Mouse (Mus musculus): ENCODE results near the gene Trnau1ap. TPM values are rescaled to one million over a fixed set of nuclear protein-coding genes. Genes with fewer than 3 reads are reported as not detected.
"Not testable (repeated sequence)": the region's sequence is repeated elsewhere in the genome, so short reads cannot be mapped to it uniquely, and the experiment has no call there.

Gene Trnau1ap
- polyA plus RNA-seq, 1 experiment, result 19.1 TPM

GRCm38 (mm10) chr4:132291624-132292335 is 37.6 kb downstream of the Trnau1ap start:
- Histone ChIP-seq H3K27me3 (ENCODE audit: control insufficient read depth, insufficient read depth, low read length) (no peaks in the 10 kb centered on the region), H3K4me3 (replicated peaks; ENCODE audit: insufficient read depth, low read depth, low read length) (no peak overlapping the region), H3K4me1 (ENCODE audit: control insufficient read depth, insufficient read depth, low read length) (no peaks in the 10 kb centered on the region), H3K27ac (ENCODE audit: insufficient read depth, low read length) (no peak overlapping the region)
- TF ChIP-seq POLR2A (IDR thresholded peaks at IDR 0.05; ENCODE audit: borderline replicate concordance, insufficient read depth, low read length) (no peak), CTCF (IDR thresholded peaks at IDR 0.05; ENCODE audit: borderline replicate concordance, insufficient read depth, low read depth, low read length) (no peak)
- WGBS, result 83% methylated on average over 12 of the region's 12 CpGs
- DNase-seq, result no peak

GRCm38 (mm10) chr4:132291056-132291455 is 38.3 kb downstream of the Trnau1ap start:
- no peaks in the 10 kb centered on the region for H3K4me1 ChIP-seq (ENCODE audit: control insufficient read depth, insufficient read depth, low read length)
- DNase-seq, result no peak
- no peak overlapping the region for H3K27ac ChIP-seq (ENCODE audit: insufficient read depth, low read length)
- no peaks in the 10 kb centered on the region for H3K27me3 ChIP-seq (ENCODE audit: control insufficient read depth, insufficient read depth, low read length)
- no peak overlapping the region for H3K4me3 ChIP-seq (replicated peaks; ENCODE audit: insufficient read depth, low read depth, low read length)
- WGBS, result 94% methylated on average over 4 of the region's 4 CpGs
- no peak for TF ChIP-seq POLR2A (IDR thresholded peaks at IDR 0.05; ENCODE audit: borderline replicate concordance, insufficient read depth, low read length)
- TF ChIP-seq CTCF (IDR thresholded peaks at IDR 0.05; ENCODE audit: borderline replicate concordance, insufficient read depth, low read depth, low read length), result no peak

GRCm38 (mm10) chr4:132288840-132289239 is 40.5 kb downstream of the Trnau1ap start:
- DNase-seq; H3K4me1 ChIP-seq (ENCODE audit: control insufficient read depth, insufficient read depth, low read length); H3K27ac ChIP-seq (ENCODE audit: insufficient read depth, low read length); H3K27me3 ChIP-seq (ENCODE audit: control insufficient read depth, insufficient read depth, low read length); H3K4me3 ChIP-seq (replicated peaks; ENCODE audit: insufficient read depth, low read depth, low read length): not testable (repeated sequence)
- 50% methylated on average over 5 of the region's 5 CpGs for WGBS

GRCm38 (mm10) chr4:132275949-132276348 is 53.4 kb downstream of the Trnau1ap start:
- H3K4me3 ChIP-seq (replicated peaks; ENCODE audit: insufficient read depth, low read depth, low read length), result no peak overlapping the region
- 83% methylated on average over 3 of the region's 3 CpGs for WGBS
- TF ChIP-seq POLR2A (IDR thresholded peaks at IDR 0.05; ENCODE audit: borderline replicate concordance, insufficient read depth, low read length) (no peak), CTCF (IDR thresholded peaks at IDR 0.05; ENCODE audit: borderline replicate concordance, insufficient read depth, low read depth, low read length) (no peak)

GRCm38 (mm10) chr4:132274156-132274862 is 55.0 kb downstream of the Trnau1ap start, which contains the start of gene Taf12:
Gene Taf12 (plus strand): TSS chr4:132274375.
- Histone ChIP-seq H3K27ac (ENCODE audit: insufficient read depth, low read length) (peak within 1 kb of the TSS; percentile 81), H3K4me1 (ENCODE audit: control insufficient read depth, insufficient read depth, low read length) (no peaks in the 10 kb centered on the region), H3K27me3 (ENCODE audit: control insufficient read depth, insufficient read depth, low read length) (no peaks in the 10 kb centered on the region), H3K4me3 (replicated peaks; ENCODE audit: insufficient read depth, low read depth, low read length) (peak within 1 kb of the TSS; percentile 95)
- WGBS, result 1% methylated on average over 48 of the region's 48 CpGs
- peak; percentile 92 to 93 for DNase-seq
- TF ChIP-seq CTCF (IDR thresholded peaks at IDR 0.05; ENCODE audit: borderline replicate concordance, insufficient read depth, low read depth, low read length), result no peak
- TF ChIP-seq POLR2A (IDR thresholded peaks at IDR 0.05; ENCODE audit: borderline replicate concordance, insufficient read depth, low read length), result peak; percentile 98

More at GRCm38 (mm10) chr4:132275949-132276348, 53.4 kb downstream of the Trnau1ap start:
- Histone ChIP-seq H3K27me3 (ENCODE audit: control insufficient read depth, insufficient read depth, low read length) (no peaks in the 10 kb centered on the region), H3K4me1 (ENCODE audit: control insufficient read depth, insufficient read depth, low read length) (no peaks in the 10 kb centered on the region), H3K27ac (ENCODE audit: insufficient read depth, low read length) (no peak overlapping the region)
- DNase-seq, result no peak

- Histone ChIP-seq H3K4me3 (replicated peaks; ENCODE audit: insufficient read depth, low read depth, low read length) (no peak overlapping the region), H3K27ac (ENCODE audit: insufficient read depth, low read length) (no peak overlapping the region), H3K4me1 (ENCODE audit: control insufficient read depth, insufficient read depth, low read length) (no peaks in the 10 kb centered on the region), H3K27me3 (ENCODE audit: control insufficient read depth, insufficient read depth, low read length) (no peaks in the 10 kb centered on the region)
- 43% methylated on average over 2 of the region's 2 CpGs for WGBS
- no peak for TF ChIP-seq POLR2A (IDR thresholded peaks at IDR 0.05; ENCODE audit: borderline replicate concordance, insufficient read depth, low read length)
- no peak for TF ChIP-seq CTCF (IDR thresholded peaks at IDR 0.05; ENCODE audit: borderline replicate concordance, insufficient read depth, low read depth, low read length)
- DNase-seq, result no peak
Measured at GRCm38 (mm10) chr4:132273166-132273565, 56.2 kb downstream of the Trnau1ap start.

GRCm38 (mm10) chr4:132269740-132270560 is 59.4 kb downstream of the Trnau1ap start:
- peak overlapping the region; percentile 72 for H3K4me3 ChIP-seq (replicated peaks; ENCODE audit: insufficient read depth, low read depth, low read length)
- under 1% methylated on average over 35 of the region's 35 CpGs for WGBS
- DNase-seq, result peak; percentile 84 to 85
- peak overlapping the region; percentile 50; the same call in 1 of the 2 replicates for H3K27ac ChIP-seq (ENCODE audit: insufficient read depth, low read length)
- TF ChIP-seq POLR2A (IDR thresholded peaks at IDR 0.05; ENCODE audit: borderline replicate concordance, insufficient read depth, low read length) (peak; percentile 100), CTCF (IDR thresholded peaks at IDR 0.05; ENCODE audit: borderline replicate concordance, insufficient read depth, low read depth, low read length) (peak; percentile 15; the same call in 1 of the 2 replicates)
- no peaks in the 10 kb centered on the region for H3K4me1 ChIP-seq (ENCODE audit: control insufficient read depth, insufficient read depth, low read length)
- no peaks in the 10 kb centered on the region for H3K27me3 ChIP-seq (ENCODE audit: control insufficient read depth, insufficient read depth, low read length)

Measured in cerebellum, adult 2 months (tissue).